Mouse (Mus musculus) common myeloid progenitor, adult 5-6 weeks (primary cell): ENCODE measurements around the gene Chrm1. TPM values are rescaled to one million over a fixed set of nuclear protein-coding genes. Genes with fewer than 3 reads are reported as not detected.

ENCODE experiments used
- ATAC-seq: replicated peaks from 2 replicates; pipeline ENCODE4 v1.8.0; 2016; ENCODE audit warnings: low read depth, mild to moderate bottlenecking, moderate TSS enrichment, inconsistent platforms; ENCODE audit not compliant: poor library complexity, severe bottlenecking
- total RNA-seq: library from RNA; stranded (forward); fragments of 200-1000, 187-1606 nt; gene quantifications from 2 replicates; pipeline ENCODE4 v1.2.3, GENCODE M21; 2017

Gene Chrm1
- total RNA-seq: not detected in 2 replicates

DNA sequence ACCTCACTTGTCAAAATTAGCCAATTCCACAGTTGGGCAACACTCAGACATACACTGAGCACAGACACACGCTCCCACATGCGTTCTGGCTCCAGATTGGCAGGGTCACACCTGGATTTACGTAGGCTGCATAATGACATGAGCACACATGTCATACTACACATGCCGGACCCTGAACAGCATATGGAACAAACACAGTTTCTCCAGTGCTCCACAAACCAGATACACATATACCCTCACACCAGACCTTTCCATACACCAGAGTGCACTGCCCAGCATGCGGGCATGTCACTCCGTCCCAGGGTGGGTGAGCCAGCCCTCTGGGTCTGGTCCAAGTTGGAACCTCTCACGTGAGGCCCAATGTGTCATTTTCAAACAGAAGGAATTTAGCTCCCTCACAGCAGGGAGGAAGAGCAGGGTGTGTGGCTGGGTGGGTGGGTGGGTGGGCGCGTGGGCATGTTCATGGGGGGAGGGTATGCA lies at the start of gene Chrm1:
TSS of gene Chrm1 (plus strand) at position 430 of the 480 bp plus-strand sequence.
- no peak for ATAC-seq

DNA sequence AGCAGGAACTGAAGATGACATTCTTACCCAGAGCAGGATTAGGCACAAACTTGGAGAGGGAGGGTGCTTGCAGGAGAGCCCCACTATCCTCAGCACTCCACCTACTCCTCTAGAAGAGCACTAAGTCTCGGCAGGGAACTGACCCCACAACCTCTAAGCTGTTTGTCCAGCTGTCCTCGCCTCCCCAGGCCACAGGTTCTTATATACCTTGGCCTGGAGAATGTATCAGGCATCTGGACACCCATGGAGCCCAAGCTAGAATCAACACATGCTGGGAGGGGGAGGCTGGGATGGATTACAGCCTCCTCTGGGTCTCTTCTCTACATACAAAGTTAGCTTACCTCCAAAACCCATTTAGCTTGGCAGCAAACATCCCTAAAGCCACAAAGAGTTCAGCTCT lies 49.2 kb upstream of the Chrm1 start:
- no peak for ATAC-seq

DNA sequence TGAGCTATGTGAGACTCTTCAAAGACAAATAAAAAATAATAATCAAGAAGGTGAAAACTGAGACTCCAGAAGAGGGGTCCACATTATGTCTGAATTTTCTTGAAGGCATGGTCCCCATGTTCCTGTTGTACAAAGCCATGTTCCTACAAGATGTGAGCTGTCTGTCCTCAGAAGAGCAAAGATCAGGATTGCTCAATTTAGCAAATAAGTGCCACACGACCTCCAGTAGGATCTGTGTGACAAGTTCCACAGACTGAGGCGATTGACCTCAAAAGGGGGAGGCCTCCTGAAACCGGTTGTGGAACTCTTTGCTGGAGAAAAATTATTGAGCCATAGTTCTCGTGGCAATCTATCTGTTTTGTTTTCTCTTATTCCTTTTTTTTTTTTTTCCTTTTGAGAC lies 47.3 kb upstream of the Chrm1 start:
- ATAC-seq: no peak

DNA sequence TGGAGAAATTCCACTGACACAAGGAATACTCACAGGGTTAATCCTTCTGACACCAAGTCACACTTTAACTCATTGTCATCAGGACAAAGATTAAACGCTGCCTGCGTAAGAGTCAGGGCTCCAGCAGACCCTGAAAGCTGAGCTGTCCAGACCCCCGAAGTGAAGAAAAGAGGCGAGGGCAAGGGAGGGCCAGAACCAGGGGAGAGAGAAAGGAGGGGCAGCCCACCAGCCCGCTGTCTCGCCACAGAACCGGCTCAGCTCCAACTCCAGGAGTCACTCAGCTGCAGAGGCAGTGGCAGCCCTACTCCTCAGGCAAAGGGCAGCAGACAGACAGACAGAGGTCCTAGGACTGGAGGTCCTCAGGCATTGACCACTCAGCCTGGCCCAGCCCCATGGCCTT lies 45.7 kb upstream of the Chrm1 start, which contains the start of gene Slc22a6:
TSS of gene Slc22a6 (plus strand) at position 136 of the 400 bp plus-strand sequence.
- ATAC-seq: no peak

DNA sequence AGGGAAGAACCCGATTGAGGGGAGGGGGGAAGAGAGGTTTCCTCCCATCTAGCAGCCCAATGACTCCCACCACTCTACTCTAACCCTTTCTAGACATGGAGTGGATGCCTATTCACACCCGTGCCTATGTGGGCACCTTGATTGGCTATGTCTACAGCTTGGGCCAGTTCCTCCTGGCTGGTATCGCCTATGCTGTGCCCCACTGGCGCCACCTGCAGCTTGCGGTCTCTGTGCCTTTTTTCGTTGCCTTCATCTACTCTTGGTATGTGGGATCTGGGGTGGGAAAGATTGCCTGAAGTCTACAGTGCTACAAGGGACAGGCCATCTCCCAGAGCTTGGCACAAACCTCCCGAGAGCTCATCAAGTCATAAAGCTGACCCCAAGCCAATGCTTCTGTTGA lies 42.5 kb upstream of the Chrm1 start:
- ATAC-seq: no peak

- ATAC-seq: no peak
These were observed 33.3 kb upstream of the Chrm1 start for GRCm38 (mm10) chr19:8630249-8630648.

DNA sequence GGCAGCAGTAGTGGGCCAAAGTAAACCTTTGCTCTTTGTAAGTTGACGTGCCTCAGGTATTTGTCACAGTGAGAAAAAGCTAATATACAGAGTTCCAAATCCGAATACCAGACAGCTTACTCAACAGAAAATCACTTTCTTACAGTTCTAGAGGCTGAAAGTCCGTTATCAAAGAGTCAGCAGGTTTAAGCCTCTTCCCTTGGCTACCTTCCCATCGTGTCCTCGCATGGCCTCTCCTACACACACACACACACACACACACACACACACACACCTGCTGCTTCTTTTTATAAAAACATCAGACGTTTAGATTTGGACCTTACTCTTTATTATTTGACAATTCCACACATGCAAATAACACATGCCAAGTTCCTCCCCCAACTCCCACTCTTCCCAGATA lies 32.8 kb upstream of the Chrm1 start:
- ATAC-seq: no peak

DNA sequence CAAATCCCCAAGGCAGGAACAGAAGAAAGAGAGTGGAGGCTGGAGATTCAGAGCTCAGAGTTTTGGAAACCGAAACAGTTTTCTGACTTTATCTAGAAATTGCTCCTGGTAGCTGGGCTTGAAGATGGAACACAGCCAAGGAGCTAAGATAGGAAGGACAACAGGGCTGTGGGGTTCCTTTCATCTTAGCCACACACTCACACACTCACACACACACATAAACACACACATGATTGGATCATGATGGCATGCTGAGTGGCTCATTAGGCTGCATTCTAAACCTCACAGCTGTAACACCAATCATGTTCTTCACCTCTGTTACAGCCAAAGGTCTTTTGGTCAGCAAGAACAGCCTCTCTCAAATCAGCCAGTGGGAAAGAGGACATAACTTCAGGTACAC lies 31.6 kb upstream of the Chrm1 start:
- ATAC-seq: no peak

GRCm38 (mm10) chr19:8642086-8642485 lies 21.5 kb upstream of the Chrm1 start:
- ATAC-seq: peak; percentile 91

DNA sequence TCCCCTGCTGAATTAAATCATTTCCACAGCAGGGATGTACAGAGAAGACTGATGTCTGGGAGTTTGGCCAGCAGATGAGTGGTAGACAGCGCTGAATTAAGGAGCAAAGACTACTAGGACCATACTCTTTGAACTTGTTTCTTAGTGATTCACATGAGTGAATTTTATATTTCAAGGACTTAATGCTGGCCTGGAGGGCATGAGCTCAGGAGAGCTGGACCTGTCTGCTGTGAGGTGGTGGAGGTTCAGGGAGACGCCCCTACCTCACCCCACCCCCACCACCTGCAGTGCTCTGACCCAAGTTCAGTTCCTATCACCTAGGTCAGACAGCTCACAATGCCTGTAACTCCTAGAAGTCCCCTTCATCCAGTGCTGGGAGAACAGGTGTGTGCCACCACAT lies 17.2 kb upstream of the Chrm1 start:
- ATAC-seq: no peak

DNA sequence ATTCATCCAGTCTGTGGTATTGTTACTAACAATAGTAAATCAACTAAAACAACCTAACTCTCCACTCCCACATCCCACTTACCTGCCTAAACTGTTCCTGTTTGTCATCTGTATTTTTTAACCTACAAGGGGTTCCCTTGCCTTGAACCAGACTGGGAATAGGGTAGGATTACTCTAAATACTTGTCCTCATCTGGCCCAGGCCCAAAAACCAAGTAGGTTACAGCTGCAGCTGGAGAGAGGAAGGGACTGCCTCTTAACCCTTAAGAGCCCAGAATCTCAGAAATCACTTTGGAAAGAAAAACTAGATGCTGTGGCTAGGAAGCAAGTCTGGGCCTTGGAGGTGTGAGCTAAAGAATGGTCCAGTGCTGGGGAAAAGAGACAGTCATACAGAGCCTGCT lies 7.8 kb upstream of the Chrm1 start:
- ATAC-seq: no peak

DNA sequence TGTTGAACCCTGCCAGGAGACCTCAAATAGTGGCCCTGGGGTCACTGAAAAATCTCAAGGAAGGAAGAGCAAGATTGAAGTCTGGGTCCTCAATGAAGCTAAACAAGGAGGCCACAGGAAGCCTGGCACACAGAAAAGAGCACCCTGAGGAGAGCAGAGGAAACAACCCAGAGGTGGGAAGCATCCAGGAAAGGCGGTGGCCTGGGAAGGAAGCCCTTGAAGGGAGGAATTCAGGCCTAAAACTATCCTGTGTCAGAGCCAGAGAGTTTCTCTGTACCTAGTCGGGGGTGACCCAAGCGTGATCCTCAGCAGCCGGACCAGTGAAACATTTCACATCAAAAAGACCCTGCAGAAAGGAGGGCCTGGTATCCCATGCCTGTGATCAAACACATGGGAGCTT lies 7.2 kb upstream of the Chrm1 start:
- no peak for ATAC-seq

- no peak for ATAC-seq
These were observed 1.7 kb upstream of the Chrm1 start for GRCm38 (mm10) chr19:8661821-8662307.

GRCm38 (mm10) chr19:8662337-8662736 lies 1.3 kb upstream of the Chrm1 start:
- peak; percentile 80 for ATAC-seq

DNA sequence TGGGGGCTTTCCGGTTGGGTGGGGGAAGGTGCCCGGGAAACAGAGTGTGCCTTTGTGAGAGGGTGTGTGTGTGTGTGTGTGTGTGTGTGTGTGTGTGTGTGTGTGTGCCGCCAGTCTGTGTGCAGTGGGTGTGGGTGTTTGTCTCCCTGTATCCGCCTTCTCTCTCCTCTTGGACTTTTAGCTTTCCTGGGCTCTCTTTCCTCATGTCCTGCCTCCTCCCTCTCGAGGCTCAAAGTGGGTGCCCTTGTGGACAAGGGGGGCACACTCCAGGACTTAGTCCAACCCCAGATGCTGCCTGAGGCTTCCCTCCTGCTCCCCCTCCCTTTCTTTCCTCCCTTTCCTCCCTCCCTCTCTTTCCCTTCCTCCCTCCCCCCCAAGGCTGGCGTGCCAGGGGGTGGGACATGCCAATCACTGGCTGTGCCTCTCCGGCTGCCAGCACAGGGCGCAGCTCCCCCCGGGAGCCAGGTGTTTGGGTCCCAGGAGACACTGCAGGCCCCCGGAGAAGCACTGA lies 377 bp downstream of the Chrm1 start:
- ATAC-seq: no peak

GRCm38 (mm10) chr19:8664859-8665258 lies 1.3 kb downstream of the Chrm1 start:
- ATAC-seq: no peak

DNA sequence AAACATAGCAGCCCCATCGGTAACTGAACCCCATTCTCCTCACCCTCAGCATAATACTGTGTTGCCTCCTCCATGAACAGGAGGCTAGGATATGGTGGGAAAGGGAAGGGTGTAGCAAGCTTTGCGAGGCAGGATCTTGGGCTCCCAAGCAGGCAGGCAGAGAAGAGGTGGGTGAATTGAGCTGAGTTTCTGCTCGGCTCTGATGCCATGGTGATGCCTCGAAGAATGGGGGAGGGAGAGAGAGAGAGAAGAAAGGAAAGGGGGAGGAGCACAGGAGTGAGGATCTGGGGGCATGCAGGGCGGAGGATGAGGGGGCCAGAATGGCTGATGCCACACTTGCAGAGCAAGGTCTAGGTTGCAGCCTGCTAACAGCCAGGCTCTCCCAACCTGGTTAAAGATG lies 2.2 kb downstream of the Chrm1 start:
- no peak for ATAC-seq

GRCm38 (mm10) chr19:8672859-8673258 lies 9.3 kb downstream of the Chrm1 start:
- ATAC-seq: no peak

- ATAC-seq: peak; percentile 45; the same call in 1 of the 2 replicates
These were observed 9.9 kb downstream of the Chrm1 start for GRCm38 (mm10) chr19:8673336-8674063.

GRCm38 (mm10) chr19:8679031-8679779 lies 15.6 kb downstream of the Chrm1 start:
- no peak for ATAC-seq
